Mouse (Mus musculus) midbrain, embryonic 14.5 days (tissue): ENCODE results near the gene Arid1a. TPM values are rescaled to one million over a fixed set of nuclear protein-coding genes. Genes with fewer than 3 reads are reported as not detected.

ENCODE experiments used
- ATAC-seq: fragments of 200-750 bp; cut with Nextera tagmentation; 2 replicates; pipeline ENCODE4 v1.8.0; 2017; ENCODE audit warnings: moderate number of reproducible peaks, moderate library complexity; ENCODE audit not compliant: low FRiP score, low TSS enrichment
- DNase-seq: peaks from one replicate; pipeline ENCODE4 v3.0.0-alpha.2; 2015
- H3K27ac ChIP-seq: fragments of 300-500 bp; sonication (generic); replicated peaks from 2 replicates; pipeline ENCODE4 v1.5.1; 2014; ENCODE audit warnings: mild to moderate bottlenecking, low read depth, low read length, moderate library complexity
- H3K27me3 ChIP-seq: fragments of 300-500 bp; sonication (generic); 2 replicates; pipeline ENCODE4 v1.6.1; 2014; ENCODE audit warnings: low read length, control low read depth, mixed read lengths; ENCODE audit not compliant: control insufficient read depth, insufficient read depth
- H3K36me3 ChIP-seq: fragments of 300-500 bp; sonication (generic); 2 replicates; pipeline ENCODE4 v1.6.1; 2014; ENCODE audit warnings: low read length, control low read depth; ENCODE audit not compliant: control insufficient read depth, insufficient read depth
- H3K4me1 ChIP-seq: fragments of 300-500 bp; sonication (generic); 2 replicates; pipeline ENCODE4 v1.6.1; 2014; ENCODE audit warnings: mild to moderate bottlenecking, antibody characterized with exemption, low read length, control low read depth; ENCODE audit not compliant: control insufficient read depth, insufficient read depth
- H3K4me2 ChIP-seq: fragments of 300-500 bp; sonication (generic); 2 replicates; pipeline ENCODE4 v1.6.1; 2014; ENCODE audit warnings: mild to moderate bottlenecking, low read length, moderate library complexity
- H3K4me3 ChIP-seq: fragments of 300-500 bp; sonication (generic); replicated peaks from 2 replicates; pipeline ENCODE4 v1.5.1; 2014; ENCODE audit warnings: low read depth, low read length
- H3K9ac ChIP-seq: fragments of 300-500 bp; sonication (generic); replicated peaks from 2 replicates; pipeline ENCODE4 v1.6.1; 2014; ENCODE audit warnings: mild to moderate bottlenecking, low read length, moderate library complexity
- H3K9me3 ChIP-seq: fragments of 300-500 bp; sonication (generic); 2 replicates; pipeline ENCODE4 v1.6.1; 2016; ENCODE audit warnings: low read length, control low read depth, mixed read lengths; ENCODE audit not compliant: control insufficient read depth
- WGBS: fragments of 180-500 bp; shearing (Covaris S2); extraction: QIAGEN DNeasy Blood & Tissue Kit; methylation state at CpG from one replicate; pipeline ENCODE4 v1.1.7; 2014; 5-methylcytosine and 5-hydroxymethylcytosine counted together
- polyA plus RNA-seq: library from polyadenylated mRNA; unstranded; fragments of >200 nt; fragmentation: Nextera tagmentation; extraction: Ambion mirVana; gene quantifications from 2 replicates; pipeline ENCODE4 v1.2.1, GENCODE M21; 2014

Arid1a gene
- polyA plus RNA-seq, 1 experiment from 2014 or later = 46.7 TPM

DNA sequence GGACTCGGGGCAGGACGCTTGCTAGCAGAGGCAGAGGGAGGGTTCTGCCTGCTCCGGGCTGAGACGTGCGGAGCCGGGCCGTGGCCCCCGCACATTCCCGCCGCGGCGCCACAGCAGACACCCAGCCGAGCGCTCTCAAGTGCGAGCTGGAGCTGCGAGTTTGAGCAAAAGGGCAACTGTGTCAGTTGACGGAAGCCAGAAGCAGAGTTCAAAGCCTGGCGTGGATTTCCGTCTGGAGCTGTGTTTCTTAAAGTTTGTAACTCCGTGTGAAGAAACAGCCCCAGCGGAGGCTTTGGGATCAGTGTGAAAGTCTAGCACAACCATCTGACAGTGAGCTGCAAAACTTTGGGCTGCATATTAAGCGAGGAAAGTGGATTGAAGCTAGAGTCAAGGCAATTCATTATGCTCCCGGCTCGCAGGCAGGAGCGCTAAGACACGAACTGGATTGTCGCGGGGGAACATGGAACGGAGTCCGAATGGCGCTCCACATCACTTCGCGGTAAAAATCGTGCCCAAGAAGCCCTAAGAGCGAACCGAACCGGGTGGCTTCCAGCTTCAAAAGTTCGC lies 783 bp upstream of the Arid1a start:
- no peaks in the 10 kb centered on the region for H3K36me3 ChIP-seq
- peak overlapping the region; percentile 98 for H3K27ac ChIP-seq
- peaks cover 17% of the 10 kb centered on the region for H3K4me1 ChIP-seq
- peak overlapping the region; percentile 98 for H3K4me2 ChIP-seq
- H3K9me3 ChIP-seq = no peaks in the 10 kb centered on the region
- peak overlapping the region; percentile 57 for H3K9ac ChIP-seq
- peak overlapping the region; percentile 62 for H3K4me3 ChIP-seq
- peak; percentile 92 for DNase-seq
- no peaks in the 10 kb centered on the region for H3K27me3 ChIP-seq
- under 1% methylated on average over 38 of the region's 38 CpGs for WGBS
- ATAC-seq = no peak

DNA sequence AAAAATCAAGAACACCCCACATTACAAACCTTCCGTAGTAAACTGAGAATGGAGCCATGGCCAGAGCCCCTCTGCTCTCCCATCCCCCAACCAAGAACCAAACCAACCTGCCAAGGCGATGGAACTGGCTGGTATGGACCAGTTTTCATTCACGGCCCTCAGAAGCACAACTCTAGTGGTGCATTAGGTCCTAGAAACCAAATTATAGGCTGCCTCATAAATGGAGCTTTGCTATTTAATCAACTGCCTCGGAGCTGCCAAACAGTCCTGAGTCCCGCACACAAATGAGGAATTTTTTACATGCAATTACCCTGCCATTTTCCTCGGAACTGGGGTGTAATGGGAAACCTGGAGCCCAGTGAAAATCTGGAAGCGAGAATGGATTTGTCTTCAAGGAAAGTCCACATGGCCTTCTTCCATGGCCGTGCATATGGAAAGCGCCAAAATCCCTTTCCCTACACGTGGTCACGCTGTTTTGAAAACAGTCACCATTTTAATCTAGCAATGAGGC lies 653 bp downstream of the Arid1a start:
- ATAC-seq (no peak), DNase-seq (peak; percentile 60)
- Histone ChIP-seq H3K9ac (peak overlapping the region; percentile 57; the same call in 1 of the 2 replicates), H3K9me3 (no peaks in the 10 kb centered on the region), H3K4me3 (peak overlapping the region; percentile 62), H3K4me2 (peak overlapping the region; percentile 98), H3K36me3 (no peaks in the 10 kb centered on the region), H3K27me3 (no peaks in the 10 kb centered on the region), H3K4me1 (peaks cover 19% of the 10 kb centered on the region), H3K27ac (peak overlapping the region; percentile 100)
- 1% methylated on average over 11 of the region's 11 CpGs for WGBS

DNA sequence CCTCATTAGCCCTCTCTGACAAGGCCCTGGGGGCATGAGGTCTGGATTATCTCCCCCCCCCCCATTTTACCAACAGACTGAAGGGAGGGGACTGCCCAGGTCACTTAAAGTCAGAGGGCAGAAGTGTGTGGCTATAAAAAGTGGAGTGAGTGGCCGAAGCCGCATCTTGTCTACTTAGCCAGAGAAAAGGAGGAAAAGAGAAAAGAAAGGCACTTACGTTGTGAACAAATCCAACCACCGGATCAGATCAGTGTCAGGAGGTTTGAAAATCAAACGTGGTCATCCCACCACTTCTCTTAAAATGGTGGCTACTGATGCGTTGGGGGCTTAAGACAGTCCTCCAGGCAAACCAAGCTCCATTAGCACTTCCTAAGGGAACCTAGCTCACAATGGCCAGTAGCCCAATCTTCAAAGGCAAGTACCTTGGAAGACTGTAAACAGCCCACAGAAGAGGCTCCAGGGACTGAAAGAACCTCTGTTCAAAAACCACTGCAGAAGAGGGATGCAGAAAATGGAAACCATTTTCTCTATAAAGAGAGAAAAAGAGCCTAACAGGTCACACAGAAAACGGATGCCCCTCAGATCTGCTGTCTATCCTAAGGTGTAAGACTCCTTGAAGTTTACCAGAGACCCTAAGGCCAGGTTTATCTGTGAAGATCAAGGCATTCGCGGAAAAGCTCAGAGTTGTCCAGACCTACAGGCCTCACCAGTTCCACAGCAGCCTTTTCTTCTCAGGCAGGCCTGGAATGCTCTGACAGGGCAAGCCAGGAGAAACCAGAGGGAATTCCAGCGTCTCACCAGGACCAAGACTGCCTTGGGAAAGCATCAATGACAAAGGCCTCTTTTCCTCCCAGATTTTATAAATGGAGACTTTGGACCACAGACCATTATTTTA lies 1.5 kb downstream of the Arid1a start:
- no peak for DNase-seq
- H3K4me2 ChIP-seq = peak overlapping the region; percentile 98
- no peaks in the 10 kb centered on the region for H3K27me3 ChIP-seq
- peak overlapping the region; percentile 100 for H3K9ac ChIP-seq
- H3K36me3 ChIP-seq = no peaks in the 10 kb centered on the region
- peak overlapping the region; percentile 100 for H3K27ac ChIP-seq
- H3K4me3 ChIP-seq = peak overlapping the region; percentile 100
- ATAC-seq = no peak
- H3K9me3 ChIP-seq = no peaks in the 10 kb centered on the region
- H3K4me1 ChIP-seq = peaks cover 26% of the 10 kb centered on the region
- 5% methylated on average over 10 of the region's 10 CpGs for WGBS

DNA sequence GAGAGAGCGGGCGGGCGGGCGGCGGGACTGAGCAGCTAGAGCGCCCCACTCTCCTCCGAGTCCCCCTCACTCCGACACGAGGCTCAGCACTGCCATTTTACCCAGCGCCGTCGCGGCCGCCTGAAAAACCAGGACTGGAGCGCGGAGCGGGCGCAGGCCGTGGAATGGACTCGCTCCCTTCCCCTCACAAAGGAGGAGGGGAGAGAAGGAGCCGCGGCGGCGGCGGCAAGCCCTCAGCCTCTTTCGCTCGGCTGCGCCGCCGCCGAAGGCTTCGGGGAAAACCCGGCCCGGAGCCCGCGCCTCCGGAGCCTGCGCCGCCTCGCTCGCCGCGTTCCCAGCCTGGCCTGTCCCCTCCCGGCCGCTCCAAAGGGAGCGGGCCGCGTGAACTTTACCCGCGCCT lies 2.3 kb downstream of the Arid1a start:
- WGBS = under 1% methylated on average over 45 of the region's 50 CpGs
- Histone ChIP-seq H3K27ac (peak overlapping the region; percentile 100), H3K36me3 (no peaks in the 10 kb centered on the region; the same call in 1 of the 2 replicates), H3K27me3 (no peaks in the 10 kb centered on the region), H3K9ac (peak overlapping the region; percentile 100), H3K4me2 (peak overlapping the region; percentile 98), H3K4me3 (peak overlapping the region; percentile 100), H3K4me1 (peaks cover 35% of the 10 kb centered on the region), H3K9me3 (no peaks in the 10 kb centered on the region)
- DNase-seq = peak; percentile 98
- peak; percentile 87 for ATAC-seq

DNA sequence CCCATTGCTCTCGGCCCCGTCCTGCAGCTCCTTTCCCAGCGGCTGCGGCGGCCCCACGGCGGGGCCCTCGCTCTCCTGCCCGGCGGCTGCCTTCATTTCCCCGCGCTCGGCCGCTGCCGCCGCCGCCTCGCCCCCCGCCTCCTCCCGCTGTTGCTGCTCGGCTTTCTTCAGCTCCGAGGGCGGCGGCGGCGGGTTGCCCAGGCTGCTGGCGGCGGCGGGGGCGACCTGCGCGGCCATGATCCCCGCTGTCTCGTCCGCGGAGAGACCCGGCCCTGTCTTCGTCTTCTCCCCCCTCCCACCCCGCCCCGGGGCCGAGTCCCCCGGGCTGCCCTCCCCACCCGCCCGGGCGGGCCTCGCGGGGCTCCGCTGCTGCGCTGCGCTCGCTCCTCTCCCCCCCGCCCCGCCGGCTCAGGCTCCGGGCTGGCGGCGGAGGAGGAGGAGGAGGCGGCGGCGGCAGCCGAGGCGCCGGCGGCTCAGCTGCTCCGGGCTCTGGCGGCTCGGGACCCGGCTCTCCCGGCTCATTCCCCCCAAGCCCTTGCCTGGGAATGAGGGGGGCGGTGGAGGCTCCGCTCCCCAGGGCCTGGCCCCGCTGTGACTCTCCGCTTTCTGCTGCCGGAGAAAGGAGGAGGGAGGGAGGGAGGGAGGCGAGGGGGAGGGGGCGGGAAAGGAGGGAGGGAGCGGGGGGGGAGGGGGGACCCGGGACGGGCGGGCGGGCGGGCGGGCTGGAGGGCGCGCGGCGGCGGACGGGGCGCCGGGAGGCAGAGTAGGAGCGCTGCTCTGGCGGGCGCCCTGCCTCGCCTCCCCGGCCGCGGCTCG lies 3.0 kb downstream of the Arid1a start:
- Histone ChIP-seq H3K9me3 (no peaks in the 10 kb centered on the region), H3K27ac (peak overlapping the region; percentile 100), H3K4me3 (peak overlapping the region; percentile 100), H3K27me3 (no peaks in the 10 kb centered on the region), H3K36me3 (no peaks in the 10 kb centered on the region; the same call in 1 of the 2 replicates), H3K4me2 (peak overlapping the region; percentile 98), H3K4me1 (peaks cover 41% of the 10 kb centered on the region), H3K9ac (peak overlapping the region; percentile 100)
- ATAC-seq = peak; percentile 72
- under 1% methylated on average over 53 of the region's 99 CpGs for WGBS
- DNase-seq = peak; percentile 90

DNA sequence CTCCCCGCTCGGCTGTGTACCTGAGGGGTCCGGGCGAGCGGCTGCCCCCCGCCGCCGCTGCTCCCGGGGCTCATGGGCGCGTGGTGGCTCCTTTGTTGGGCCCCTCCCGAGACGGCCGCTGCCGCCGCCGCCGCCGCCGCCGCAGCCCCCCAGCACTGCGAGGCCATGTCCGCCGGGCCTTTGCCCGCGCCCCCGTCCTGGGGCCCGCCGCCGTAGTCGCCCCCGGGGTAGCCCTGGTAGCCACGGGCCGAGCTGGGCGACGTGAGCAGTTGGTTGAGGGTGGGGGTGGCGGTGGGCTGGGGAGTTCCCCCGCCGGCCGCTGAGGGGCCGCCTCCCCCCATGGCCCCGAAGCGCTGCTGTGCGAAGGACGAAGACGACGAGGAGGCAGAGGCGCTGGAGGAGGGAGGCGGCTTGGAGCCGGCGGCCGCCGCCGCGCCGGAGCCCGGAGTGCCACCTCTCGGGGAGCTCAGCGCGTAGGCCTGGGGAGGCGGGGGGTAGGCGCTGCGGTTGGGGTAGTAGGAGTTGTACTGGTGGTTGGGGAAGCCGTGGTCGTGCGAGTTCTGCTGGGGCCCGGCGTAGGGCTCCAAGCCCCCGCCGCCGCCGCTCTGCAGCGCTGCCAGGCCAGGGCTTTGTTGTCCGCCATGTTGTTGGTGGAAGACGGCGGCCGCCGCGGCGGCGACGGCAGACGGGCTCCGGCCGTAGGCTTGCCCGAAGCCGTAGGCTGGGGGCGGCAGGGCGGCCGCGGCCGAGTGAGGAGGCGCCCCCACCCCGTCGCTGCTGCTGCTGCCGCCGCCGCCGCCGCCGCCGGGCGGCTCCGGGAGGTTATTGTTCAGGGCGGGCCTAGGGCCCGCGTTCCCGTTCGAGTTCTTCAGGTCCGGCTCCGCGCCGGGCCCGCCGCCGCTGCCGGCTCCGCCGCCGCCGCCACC lies 3.9 kb downstream of the Arid1a start:
- Histone ChIP-seq H3K9ac (peak overlapping the region; percentile 100), H3K27me3 (no peaks in the 10 kb centered on the region), H3K4me2 (peak overlapping the region; percentile 97), H3K4me1 (peaks cover 50% of the 10 kb centered on the region), H3K4me3 (peak overlapping the region; percentile 100), H3K36me3 (peaks cover 3% of the 10 kb centered on the region; the same call in 1 of the 2 replicates), H3K9me3 (no peaks in the 10 kb centered on the region), H3K27ac (peak overlapping the region; percentile 100)
- DNase-seq = peak; percentile 70
- no peak for ATAC-seq
- WGBS = under 1% methylated on average over 97 of the region's 121 CpGs

DNA sequence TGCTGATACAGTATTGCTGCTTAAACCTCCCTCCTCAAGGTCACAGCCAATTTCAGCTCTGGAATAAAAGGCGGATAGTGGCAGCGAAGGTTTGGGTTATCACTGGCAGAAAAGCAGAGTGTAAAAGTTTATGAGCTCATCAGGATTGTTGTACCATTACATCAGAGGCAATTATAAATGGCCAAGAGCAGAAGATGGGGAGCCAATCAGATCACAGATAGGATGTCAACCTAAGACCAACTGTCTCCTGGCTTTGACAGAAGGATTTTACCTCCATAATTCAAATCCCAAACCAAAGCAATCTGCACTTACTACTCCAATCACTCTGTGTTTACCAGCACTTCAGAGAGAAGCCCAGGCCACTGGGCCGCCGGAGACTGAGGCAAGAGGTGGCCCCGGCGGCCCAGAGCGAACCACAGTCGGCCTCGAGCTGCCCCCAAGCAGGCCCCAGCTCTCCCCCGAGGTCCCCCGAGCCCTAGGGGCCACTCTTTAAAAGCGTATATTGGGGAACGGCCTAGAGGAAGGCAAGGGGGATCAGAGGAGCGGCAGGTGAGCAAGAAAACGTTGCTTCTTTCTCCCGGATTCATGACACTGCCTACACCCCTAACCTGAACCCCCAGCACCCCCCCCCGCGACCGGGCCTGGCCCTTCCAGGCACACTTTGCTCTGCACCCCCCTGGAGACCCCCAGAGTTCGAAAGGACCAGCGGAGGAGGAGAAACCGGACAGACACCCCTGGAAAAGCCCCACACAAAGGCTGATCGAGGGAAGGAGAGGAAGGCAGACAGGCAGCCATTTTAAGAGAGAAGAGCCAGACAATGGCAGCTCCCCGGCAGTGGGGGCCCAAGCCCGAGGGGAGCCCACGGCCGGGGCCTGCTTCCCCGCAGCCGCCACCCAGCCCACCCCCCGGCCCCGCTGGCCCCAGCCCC lies 4.8 kb downstream of the Arid1a start:
- peaks cover 4% of the 10 kb centered on the region; the same call in 1 of the 2 replicates for H3K36me3 ChIP-seq
- H3K9me3 ChIP-seq = no peaks in the 10 kb centered on the region
- no peaks in the 10 kb centered on the region for H3K27me3 ChIP-seq
- no peak for ATAC-seq
- H3K9ac ChIP-seq = peak overlapping the region; percentile 100
- peak overlapping the region; percentile 97 for H3K4me2 ChIP-seq
- H3K4me3 ChIP-seq = peak overlapping the region; percentile 100
- WGBS = under 1% methylated on average over 31 of the region's 31 CpGs
- H3K27ac ChIP-seq = peak overlapping the region; percentile 100
- DNase-seq = peak; percentile 82
- H3K4me1 ChIP-seq = peaks cover 51% of the 10 kb centered on the region
